Mouse (Mus musculus): Measurements from ENCODE around the gene Tdrkh. TPM values are rescaled to one million over a fixed set of nuclear protein-coding genes. Genes with fewer than 3 reads are reported as not detected.

The Tdrkh gene
- polyA plus RNA-seq, 1 experiment from 2014 or later, result 57.5 TPM

- 54% methylated on average over 10 of the region's 10 CpGs for WGBS
- Histone ChIP-seq H3K4me3 (ENCODE audit: low read depth, low read length) (no peak overlapping the region), H3K9me3 (ENCODE audit: control insufficient read depth, low read length) (no peaks in the 10 kb centered on the region), H3K4me1 (replicated peaks; ENCODE audit: control insufficient read depth, insufficient read depth, low read length) (peaks cover 12% of the 10 kb centered on the region; the same call in 1 of the 2 replicates), H3K36me3 (ENCODE audit: control insufficient read depth, insufficient read depth, low read length) (no peaks in the 10 kb centered on the region), H3K4me2 (ENCODE audit: low read depth, low read length, severe bottlenecking) (peak overlapping the region; percentile 46; the same call in 1 of the 2 replicates), H3K27me3 (ENCODE audit: control insufficient read depth, insufficient read depth, low read length) (no peaks in the 10 kb centered on the region), H3K27ac (ENCODE audit: low read depth, low read length) (no peak overlapping the region), H3K9ac (ENCODE audit: low read length) (no peak overlapping the region)
- no peak for ATAC-seq (replicated peaks; ENCODE audit: low FRiP score)
- DNase-seq (ENCODE audit: low spot score), result no peak
Observed at GRCm38 (mm10) chr3:94473115-94473505, 60.0 kb downstream of the Tdrkh start.

- DNase-seq (ENCODE audit: low spot score), result no peak
- no peak overlapping the region; the same call in 1 of the 2 replicates for H3K27ac ChIP-seq (ENCODE audit: low read depth, low read length)
- H3K4me2 ChIP-seq (ENCODE audit: low read depth, low read length, severe bottlenecking), result no peak overlapping the region
- H3K9ac ChIP-seq (ENCODE audit: low read length), result no peak overlapping the region
- no peaks in the 10 kb centered on the region for H3K27me3 ChIP-seq (ENCODE audit: control insufficient read depth, insufficient read depth, low read length)
- H3K4me3 ChIP-seq (ENCODE audit: low read depth, low read length), result no peak overlapping the region
- H3K4me1 ChIP-seq (replicated peaks; ENCODE audit: control insufficient read depth, insufficient read depth, low read length), result peaks cover 13% of the 10 kb centered on the region; the same call in 1 of the 2 replicates
- H3K36me3 ChIP-seq (ENCODE audit: control insufficient read depth, insufficient read depth, low read length), result no peaks in the 10 kb centered on the region
- ATAC-seq (replicated peaks; ENCODE audit: low FRiP score), result no peak
- no peaks in the 10 kb centered on the region for H3K9me3 ChIP-seq (ENCODE audit: control insufficient read depth, low read length)
- WGBS, result 80% methylated on average over 5 of the region's 5 CpGs
Observed at GRCm38 (mm10) chr3:94473567-94474232, 60.6 kb downstream of the Tdrkh start.

- no peak overlapping the region for H3K4me3 ChIP-seq (ENCODE audit: low read depth, low read length)
- no peaks in the 10 kb centered on the region for H3K9me3 ChIP-seq (ENCODE audit: control insufficient read depth, low read length)
- no peaks in the 10 kb centered on the region for H3K36me3 ChIP-seq (ENCODE audit: control insufficient read depth, insufficient read depth, low read length)
- DNase-seq (ENCODE audit: low spot score) (no peak), ATAC-seq (replicated peaks; ENCODE audit: low FRiP score) (no peak)
- no peak overlapping the region for H3K4me2 ChIP-seq (ENCODE audit: low read depth, low read length, severe bottlenecking)
- no peaks in the 10 kb centered on the region; the same call in 1 of the 2 replicates for H3K27me3 ChIP-seq (ENCODE audit: control insufficient read depth, insufficient read depth, low read length)
- 66% methylated on average over 8 of the region's 8 CpGs for WGBS
- no peak overlapping the region for H3K9ac ChIP-seq (ENCODE audit: low read length)
- peaks cover 21% of the 10 kb centered on the region for H3K4me1 ChIP-seq (replicated peaks; ENCODE audit: control insufficient read depth, insufficient read depth, low read length)
- H3K27ac ChIP-seq (ENCODE audit: low read depth, low read length), result no peak overlapping the region
Observed at GRCm38 (mm10) chr3:94476301-94477035, 63.4 kb downstream of the Tdrkh start.

- DNase-seq (ENCODE audit: low spot score) (no peak), ATAC-seq (replicated peaks; ENCODE audit: low FRiP score) (peak; percentile 0; the same call in 1 of the 2 replicates)
- 22% methylated on average over 4 of the region's 4 CpGs for WGBS
- peak overlapping the region; percentile 54 for H3K4me2 ChIP-seq (ENCODE audit: low read depth, low read length, severe bottlenecking)
- H3K27me3 ChIP-seq (ENCODE audit: control insufficient read depth, insufficient read depth, low read length), result no peaks in the 10 kb centered on the region; the same call in 1 of the 2 replicates
- peak overlapping the region; percentile 41 for H3K9ac ChIP-seq (ENCODE audit: low read length)
- no peaks in the 10 kb centered on the region for H3K9me3 ChIP-seq (ENCODE audit: control insufficient read depth, low read length)
- H3K36me3 ChIP-seq (ENCODE audit: control insufficient read depth, insufficient read depth, low read length), result no peaks in the 10 kb centered on the region
- H3K4me1 ChIP-seq (replicated peaks; ENCODE audit: control insufficient read depth, insufficient read depth, low read length), result peaks cover 22% of the 10 kb centered on the region
- H3K4me3 ChIP-seq (ENCODE audit: low read depth, low read length), result peak overlapping the region; percentile 51
- peak overlapping the region; percentile 82 for H3K27ac ChIP-seq (ENCODE audit: low read depth, low read length)
Observed at GRCm38 (mm10) chr3:94477444-94477843, 64.4 kb downstream of the Tdrkh start.

- peak; percentile 84 for DNase-seq (ENCODE audit: low spot score)
- peak; percentile 85 for ATAC-seq (replicated peaks; ENCODE audit: low FRiP score)
- peak within 1 kb of the TSS; percentile 82 for H3K27ac ChIP-seq (ENCODE audit: low read depth, low read length)
- peak within 1 kb of the TSS; percentile 51 for H3K4me3 ChIP-seq (ENCODE audit: low read depth, low read length)
- H3K36me3 ChIP-seq (ENCODE audit: control insufficient read depth, insufficient read depth, low read length), result no peaks in the 10 kb centered on the region
- no peaks in the 10 kb centered on the region for H3K9me3 ChIP-seq (ENCODE audit: control insufficient read depth, low read length)
- peaks cover 26% of the 10 kb centered on the region for H3K4me1 ChIP-seq (replicated peaks; ENCODE audit: control insufficient read depth, insufficient read depth, low read length)
- peak within 1 kb of the TSS; percentile 54 for H3K4me2 ChIP-seq (ENCODE audit: low read depth, low read length, severe bottlenecking)
- H3K27me3 ChIP-seq (ENCODE audit: control insufficient read depth, insufficient read depth, low read length), result no peaks in the 10 kb centered on the region; the same call in 1 of the 2 replicates
- 0% methylated on average over 14 of the region's 14 CpGs for WGBS
- peak within 1 kb of the TSS; percentile 71 for H3K9ac ChIP-seq (ENCODE audit: low read length)
Observed at GRCm38 (mm10) chr3:94477981-94478422, 64.9 kb downstream of the Tdrkh start, which contains the start of gene Celf3. Gene Celf3, plus strand, starts transcription at chr3:94478295.

GRCm38 (mm10) chr3:94478591-94479169, 65.6 kb downstream of the Tdrkh start:
- H3K36me3 ChIP-seq (ENCODE audit: control insufficient read depth, insufficient read depth, low read length), result no peaks in the 10 kb centered on the region
- peak; percentile 16; the same call in 1 of the 2 replicates for ATAC-seq (replicated peaks; ENCODE audit: low FRiP score)
- peaks cover 30% of the 10 kb centered on the region for H3K4me1 ChIP-seq (replicated peaks; ENCODE audit: control insufficient read depth, insufficient read depth, low read length)
- H3K27me3 ChIP-seq (ENCODE audit: control insufficient read depth, insufficient read depth, low read length), result no peaks in the 10 kb centered on the region; the same call in 1 of the 2 replicates
- H3K4me3 ChIP-seq (ENCODE audit: low read depth, low read length), result peak overlapping the region; percentile 51
- H3K4me2 ChIP-seq (ENCODE audit: low read depth, low read length, severe bottlenecking), result peak overlapping the region; percentile 54
- WGBS, result 5% methylated on average over 9 of the region's 9 CpGs
- peak overlapping the region; percentile 71 for H3K9ac ChIP-seq (ENCODE audit: low read length)
- peak overlapping the region; percentile 82 for H3K27ac ChIP-seq (ENCODE audit: low read depth, low read length)
- no peaks in the 10 kb centered on the region for H3K9me3 ChIP-seq (ENCODE audit: control insufficient read depth, low read length)
- DNase-seq (ENCODE audit: low spot score), result peak; percentile 57

- H3K27me3 ChIP-seq (ENCODE audit: control insufficient read depth, insufficient read depth, low read length), result no peaks in the 10 kb centered on the region; the same call in 1 of the 2 replicates
- DNase-seq (ENCODE audit: low spot score) (peak; percentile 61), ATAC-seq (replicated peaks; ENCODE audit: low FRiP score) (no peak)
- H3K4me1 ChIP-seq (replicated peaks; ENCODE audit: control insufficient read depth, insufficient read depth, low read length), result peaks cover 33% of the 10 kb centered on the region
- no peaks in the 10 kb centered on the region for H3K36me3 ChIP-seq (ENCODE audit: control insufficient read depth, insufficient read depth, low read length)
- H3K4me2 ChIP-seq (ENCODE audit: low read depth, low read length, severe bottlenecking), result peak overlapping the region; percentile 54
- H3K9ac ChIP-seq (ENCODE audit: low read length), result peak overlapping the region; percentile 71
- 8% methylated on average over 11 of the region's 11 CpGs for WGBS
- H3K27ac ChIP-seq (ENCODE audit: low read depth, low read length), result no peak overlapping the region
- peak overlapping the region; percentile 51 for H3K4me3 ChIP-seq (ENCODE audit: low read depth, low read length)
- H3K9me3 ChIP-seq (ENCODE audit: control insufficient read depth, low read length), result no peaks in the 10 kb centered on the region
Observed at GRCm38 (mm10) chr3:94479564-94479963, 66.5 kb downstream of the Tdrkh start.

GRCm38 (mm10) chr3:94480291-94480884, 67.3 kb downstream of the Tdrkh start, which contains the start of gene Riiad1:
Gene Riiad1, minus strand, starts transcription at chr3:94480341.
- no peaks in the 10 kb centered on the region for H3K9me3 ChIP-seq (ENCODE audit: control insufficient read depth, low read length)
- H3K9ac ChIP-seq (ENCODE audit: low read length), result peak within 1 kb of the TSS; percentile 71
- H3K27me3 ChIP-seq (ENCODE audit: control insufficient read depth, insufficient read depth, low read length), result no peaks in the 10 kb centered on the region; the same call in 1 of the 2 replicates
- H3K4me2 ChIP-seq (ENCODE audit: low read depth, low read length, severe bottlenecking), result peak within 1 kb of the TSS; percentile 54
- DNase-seq (ENCODE audit: low spot score), result peak; percentile 59
- 11% methylated on average over 16 of the region's 16 CpGs for WGBS
- peak within 1 kb of the TSS; percentile 51 for H3K4me3 ChIP-seq (ENCODE audit: low read depth, low read length)
- no peak for ATAC-seq (replicated peaks; ENCODE audit: low FRiP score)
- no peaks in the 10 kb centered on the region for H3K36me3 ChIP-seq (ENCODE audit: control insufficient read depth, insufficient read depth, low read length)
- H3K27ac ChIP-seq (ENCODE audit: low read depth, low read length), result peak within 1 kb of the TSS; percentile 82
- H3K4me1 ChIP-seq (replicated peaks; ENCODE audit: control insufficient read depth, insufficient read depth, low read length), result peaks cover 40% of the 10 kb centered on the region
